Mouse (Mus musculus) limb, embryonic 10.5 days (tissue): Measurements from ENCODE around the gene Lrp11. TPM values are rescaled to one million over a fixed set of nuclear protein-coding genes. Genes with fewer than 3 reads are reported as not detected.
"Not testable (repeated sequence)": the region's sequence is repeated elsewhere in the genome, so short reads cannot be mapped to it uniquely, and the experiment has no call there.

Experiments used
- DNase-seq: peaks from one replicate; pipeline ENCODE4 v3.0.0-alpha.2; 2017; ENCODE audit warnings: low spot score
- H3K27ac ChIP-seq: fragments of 300-500 bp; sonication (generic); 2 replicates; pipeline ENCODE4 v1.5.1; 2016; ENCODE audit warnings: mild to moderate bottlenecking
- H3K27me3 ChIP-seq: fragments of 300-500 bp; sonication (generic); 2 replicates; pipeline ENCODE4 v1.6.1; 2016; ENCODE audit warnings: low read depth, mild to moderate bottlenecking; ENCODE audit not compliant: poor library complexity, severe bottlenecking
- H3K36me3 ChIP-seq: fragments of 300-500 bp; sonication (generic); 2 replicates; pipeline ENCODE4 v1.6.1; 2016; ENCODE audit warnings: mild to moderate bottlenecking, moderate library complexity
- H3K4me1 ChIP-seq: fragments of 300-500 bp; sonication (generic); 2 replicates; pipeline ENCODE4 v1.6.1; 2016
- H3K4me3 ChIP-seq: fragments of 300-500 bp; sonication (generic); 2 replicates; pipeline ENCODE4 v1.5.1; 2016; ENCODE audit warnings: mild to moderate bottlenecking, moderate library complexity
- H3K9me3 ChIP-seq: fragments of 300-500 bp; sonication (generic); replicated peaks from 2 replicates; pipeline ENCODE4 v1.6.1; 2016; ENCODE audit warnings: mild to moderate bottlenecking
- WGBS: fragments of 180-500 bp; shearing (Covaris S2); methylation state at CpG from one replicate; pipeline ENCODE4 v1.1.7; 2016; 5-methylcytosine and 5-hydroxymethylcytosine counted together
- polyA plus RNA-seq: library from polyadenylated mRNA; unstranded; fragments of >200 nt; fragmentation: Nextera tagmentation; extraction: Ambion mirVana; gene quantifications from 2 replicates; pipeline ENCODE4 v1.2.1, GENCODE M21; 2016

The Lrp11 gene
- polyA plus RNA-seq, 1 experiment from 2014 or later = 1.4 TPM

GRCm38 (mm10) chr10:7606437-7606836, 16.8 kb downstream of the Lrp11 start:
- Histone ChIP-seq H3K36me3 (no peaks in the 10 kb centered on the region), H3K27ac (no peak overlapping the region), H3K4me3 (no peak overlapping the region), H3K27me3 (no peaks in the 10 kb centered on the region), H3K4me1 (no peaks in the 10 kb centered on the region), H3K9me3 (no peaks in the 10 kb centered on the region)
- WGBS = 87% methylated on average over 2 of the region's 2 CpGs
- no peak for DNase-seq

DNA sequence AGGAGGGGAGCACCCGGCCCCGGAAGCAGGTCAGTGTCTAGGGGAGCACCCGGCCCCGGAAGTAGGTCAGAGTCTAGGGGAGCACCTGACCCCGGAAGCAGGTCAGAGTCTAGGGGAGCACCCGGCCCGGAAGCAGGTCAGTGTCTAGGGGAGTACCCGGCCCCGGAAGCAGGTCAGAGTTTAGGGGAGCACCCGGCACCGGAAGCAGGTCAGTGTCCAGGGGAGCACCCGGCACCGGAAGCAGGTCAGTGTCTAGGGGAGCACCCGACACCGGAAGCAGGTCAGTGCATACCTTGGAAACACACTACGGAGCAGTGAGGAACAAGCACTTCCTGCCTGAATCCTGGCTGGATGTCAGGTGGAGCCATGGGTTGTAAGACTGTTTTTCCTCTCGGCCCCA, 19.0 kb downstream of the Lrp11 start:
- H3K36me3 ChIP-seq = no peaks in the 10 kb centered on the region
- DNase-seq = no peak
- H3K4me1 ChIP-seq = no peaks in the 10 kb centered on the region
- no peak overlapping the region for H3K4me3 ChIP-seq
- H3K27ac ChIP-seq = no peak overlapping the region
- no peaks in the 10 kb centered on the region for H3K27me3 ChIP-seq
- H3K9me3 ChIP-seq = no peaks in the 10 kb centered on the region
- 88% methylated on average over 17 of the region's 17 CpGs for WGBS

DNA sequence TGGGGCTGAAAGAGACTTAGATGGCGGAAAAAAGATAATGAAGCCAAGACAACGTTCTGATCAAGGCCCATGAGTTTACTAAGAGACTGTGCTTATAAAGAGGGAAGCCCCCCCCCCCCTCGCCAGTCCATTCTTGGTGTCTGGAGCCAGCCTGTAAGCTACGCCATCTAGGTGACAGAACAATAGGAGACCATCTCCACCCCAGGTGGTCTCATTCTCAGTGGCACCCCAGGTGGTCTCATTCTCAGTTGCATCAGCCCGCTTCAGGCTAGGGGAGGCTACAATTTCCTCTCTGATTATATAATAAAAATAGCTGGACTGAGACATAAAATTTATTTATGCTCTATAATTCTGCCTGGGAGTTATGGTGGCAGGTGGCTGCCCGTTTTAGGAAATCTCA, 22.0 kb downstream of the Lrp11 start:
- Histone ChIP-seq H3K4me1 (no peaks in the 10 kb centered on the region), H3K27ac (no peak overlapping the region), H3K4me3 (no peak overlapping the region), H3K27me3 (no peaks in the 10 kb centered on the region), H3K36me3 (no peaks in the 10 kb centered on the region), H3K9me3 (peaks cover 4% of the 10 kb centered on the region; the same call in 1 of the 2 replicates)
- DNase-seq = no peak
- WGBS = 73% methylated on average over 6 of the region's 6 CpGs

DNA sequence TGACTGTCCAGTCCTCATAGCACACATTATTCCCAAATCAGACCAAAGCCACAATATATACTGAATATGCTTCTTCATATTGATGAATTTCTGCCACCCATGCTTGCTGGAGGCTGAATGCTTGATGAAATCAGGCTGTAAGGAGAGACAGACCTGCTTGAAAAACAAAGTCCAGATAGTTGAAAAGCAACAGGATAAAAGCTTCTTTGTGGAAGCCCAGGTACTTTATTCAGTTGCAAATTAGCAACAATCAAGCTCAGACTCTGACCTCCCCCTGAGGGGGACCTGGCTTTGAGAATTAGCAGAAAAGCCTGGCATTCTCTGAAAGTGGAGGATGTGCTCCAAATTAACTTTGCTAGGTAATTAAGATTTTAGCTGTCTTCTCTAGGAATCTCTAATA, 22.6 kb downstream of the Lrp11 start:
- not testable (repeated sequence) for H3K9me3 ChIP-seq, H3K4me3 ChIP-seq, H3K27me3 ChIP-seq, H3K27ac ChIP-seq, H3K36me3 ChIP-seq, H3K4me1 ChIP-seq, DNase-seq

- Histone ChIP-seq H3K27ac (no peak overlapping the region), H3K9me3 (peaks cover 4% of the 10 kb centered on the region; the same call in 1 of the 2 replicates), H3K36me3 (no peaks in the 10 kb centered on the region), H3K27me3 (no peaks in the 10 kb centered on the region), H3K4me3 (no peak overlapping the region), H3K4me1 (no peaks in the 10 kb centered on the region)
- 87% methylated on average over 8 of the region's 8 CpGs for WGBS
- no peak for DNase-seq
Measured at GRCm38 (mm10) chr10:7614834-7615233, 25.2 kb downstream of the Lrp11 start.

DNA sequence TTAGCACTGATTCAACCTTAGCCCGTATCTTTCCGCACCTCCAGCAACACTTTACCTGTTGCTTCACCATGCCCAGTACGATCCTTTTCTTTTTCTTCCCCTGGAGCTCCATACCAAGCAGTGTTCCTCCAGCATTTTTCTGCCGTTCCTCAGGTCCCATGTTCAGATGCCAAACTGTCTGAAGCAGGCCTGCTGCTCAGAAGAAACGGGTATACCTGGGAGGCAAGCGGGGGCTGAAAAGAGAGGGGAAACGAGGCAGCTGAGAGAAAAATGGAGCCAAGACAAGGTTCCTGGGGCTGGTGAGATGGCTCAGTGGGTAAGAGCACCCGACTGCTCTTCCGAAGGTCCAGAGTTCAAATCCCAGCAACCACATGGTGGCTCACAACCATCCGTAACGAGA, 27.5 kb downstream of the Lrp11 start:
- H3K27ac ChIP-seq, H3K9me3 ChIP-seq, H3K27me3 ChIP-seq, H3K4me3 ChIP-seq, DNase-seq, H3K36me3 ChIP-seq, H3K4me1 ChIP-seq: not testable (repeated sequence)
- 89% methylated on average over 11 of the region's 11 CpGs for WGBS

DNA sequence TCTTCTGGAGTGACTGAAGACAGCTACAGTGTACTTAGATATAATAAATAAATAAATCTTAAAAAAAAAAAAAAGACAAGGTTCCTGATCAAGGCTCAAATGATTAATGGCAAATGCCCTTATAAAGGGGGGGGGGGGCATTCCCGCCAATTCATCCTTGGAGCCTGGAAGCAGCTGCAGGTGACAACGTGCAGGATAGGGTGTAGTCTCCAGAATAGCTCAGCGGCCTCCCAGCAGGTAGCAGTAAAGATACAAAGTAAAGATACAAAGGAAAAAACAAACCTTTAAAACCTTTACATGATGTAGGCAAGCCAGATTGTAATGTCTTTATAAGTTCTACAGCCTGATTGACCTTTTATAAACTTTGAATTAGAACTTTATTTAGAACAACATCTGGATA, 28.0 kb downstream of the Lrp11 start:
- H3K27ac ChIP-seq, H3K4me1 ChIP-seq, H3K9me3 ChIP-seq, H3K4me3 ChIP-seq, DNase-seq, H3K27me3 ChIP-seq, H3K36me3 ChIP-seq: not testable (repeated sequence)
- WGBS = 61% methylated on average over 3 of the region's 3 CpGs

- H3K27ac ChIP-seq = no peak overlapping the region
- DNase-seq = no peak
- H3K9me3 ChIP-seq = 0 out of 2 replicates have a peak, but pooled peaks cover 1% of the 10 kb centered on the region
- no peaks in the 10 kb centered on the region for H3K4me1 ChIP-seq
- no peaks in the 10 kb centered on the region for H3K36me3 ChIP-seq
- no peaks in the 10 kb centered on the region for H3K27me3 ChIP-seq
- no peak overlapping the region for H3K4me3 ChIP-seq
- WGBS = 95% methylated on average over 5 of the region's 5 CpGs
Measured at GRCm38 (mm10) chr10:7619821-7620241, 30.2 kb downstream of the Lrp11 start.

GRCm38 (mm10) chr10:7620723-7621122, 31.1 kb downstream of the Lrp11 start:
- no peaks in the 10 kb centered on the region for H3K4me1 ChIP-seq
- H3K27ac ChIP-seq = no peak overlapping the region
- H3K9me3 ChIP-seq = no peaks in the 10 kb centered on the region
- no peak overlapping the region for H3K4me3 ChIP-seq
- no peak for DNase-seq
- H3K27me3 ChIP-seq = no peaks in the 10 kb centered on the region
- 80% methylated on average over 5 of the region's 5 CpGs for WGBS
- no peaks in the 10 kb centered on the region for H3K36me3 ChIP-seq

DNA sequence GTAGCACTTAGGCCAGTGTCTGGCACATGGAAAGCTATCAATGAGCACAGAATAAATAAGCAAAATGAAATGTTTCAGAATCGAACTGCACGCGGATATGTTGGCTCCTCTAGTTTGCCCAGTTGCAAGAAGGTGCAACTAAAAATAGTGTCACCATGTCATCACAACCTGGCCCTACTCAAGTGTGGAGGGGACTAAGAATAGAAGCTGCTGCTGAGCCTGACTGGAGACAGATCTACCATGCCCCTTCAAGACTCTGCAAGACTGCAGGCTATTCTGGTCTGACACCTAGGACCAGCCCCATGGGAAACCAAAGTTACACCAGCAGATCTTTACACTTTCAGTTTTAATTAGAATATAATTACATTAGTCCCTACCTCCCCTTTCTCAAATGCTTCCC, 32.8 kb downstream of the Lrp11 start:
- H3K27ac ChIP-seq = no peak overlapping the region
- no peaks in the 10 kb centered on the region for H3K27me3 ChIP-seq
- WGBS = 93% methylated on average over 3 of the region's 3 CpGs
- no peaks in the 10 kb centered on the region for H3K9me3 ChIP-seq
- H3K4me1 ChIP-seq = no peaks in the 10 kb centered on the region
- DNase-seq = no peak
- no peak overlapping the region for H3K4me3 ChIP-seq
- H3K36me3 ChIP-seq = no peaks in the 10 kb centered on the region

DNA sequence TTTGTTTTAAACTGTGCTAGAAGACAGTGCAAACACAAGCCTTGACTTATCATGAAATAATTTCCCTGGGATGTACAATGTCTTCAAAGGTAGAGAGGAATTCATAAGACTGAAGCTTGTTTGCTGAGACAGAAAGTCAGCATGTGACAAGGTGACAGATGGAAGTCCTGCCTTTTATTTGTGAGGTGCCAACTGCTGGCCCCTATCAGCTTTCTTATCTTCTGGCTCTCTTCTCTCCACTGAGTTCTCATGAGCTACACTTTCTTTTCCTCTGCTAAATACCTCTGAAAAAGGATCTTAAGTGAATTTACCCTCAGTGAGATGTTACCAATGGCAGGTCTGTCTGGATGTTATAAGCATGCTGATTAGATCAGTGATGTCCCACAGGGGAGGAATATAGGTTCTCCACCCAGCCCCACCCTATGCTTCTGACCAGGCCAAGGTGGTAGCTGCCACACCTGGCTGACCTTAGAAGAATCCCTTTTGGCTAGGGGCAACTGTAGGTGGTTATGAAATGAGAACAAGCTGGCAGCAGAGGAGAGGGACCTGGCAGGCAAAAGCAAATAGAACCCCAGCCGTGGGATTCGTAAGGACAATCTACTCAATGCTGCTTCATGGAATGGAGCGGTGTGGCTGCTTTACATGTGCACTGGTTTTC, 34.4 kb downstream of the Lrp11 start:
- H3K4me3 ChIP-seq = no peak overlapping the region
- no peak overlapping the region for H3K27ac ChIP-seq
- H3K9me3 ChIP-seq = no peaks in the 10 kb centered on the region
- H3K4me1 ChIP-seq = no peaks in the 10 kb centered on the region
- DNase-seq = no peak
- H3K27me3 ChIP-seq = no peaks in the 10 kb centered on the region
- WGBS = 96% methylated on average over 3 of the region's 3 CpGs
- H3K36me3 ChIP-seq = peaks cover 4% of the 10 kb centered on the region

DNA sequence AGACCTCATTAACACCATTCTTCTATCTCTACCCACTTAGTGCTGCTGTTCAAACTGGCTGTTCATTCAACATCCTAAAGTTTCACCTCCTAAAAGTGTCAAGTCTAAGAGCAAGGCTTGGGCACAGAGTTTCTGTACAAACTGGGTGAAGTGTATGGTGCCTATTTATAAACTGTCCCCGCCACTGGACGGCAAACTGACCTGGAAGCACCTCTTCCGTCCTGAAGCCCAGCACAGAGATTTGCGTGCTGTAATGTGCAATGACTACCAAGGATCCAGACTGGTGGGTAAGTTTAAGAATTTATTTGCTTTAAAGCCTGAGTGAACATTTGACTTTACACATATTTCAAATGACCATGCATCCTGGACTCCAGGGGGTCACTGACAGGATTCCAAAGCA, 39.5 kb downstream of the Lrp11 start:
- WGBS = 90% methylated on average over 4 of the region's 4 CpGs
- Histone ChIP-seq H3K27ac (no peak overlapping the region), H3K4me1 (no peaks in the 10 kb centered on the region), H3K4me3 (no peak overlapping the region), H3K9me3 (no peaks in the 10 kb centered on the region), H3K36me3 (peaks cover 30% of the 10 kb centered on the region), H3K27me3 (no peaks in the 10 kb centered on the region)
- DNase-seq = no peak

DNA sequence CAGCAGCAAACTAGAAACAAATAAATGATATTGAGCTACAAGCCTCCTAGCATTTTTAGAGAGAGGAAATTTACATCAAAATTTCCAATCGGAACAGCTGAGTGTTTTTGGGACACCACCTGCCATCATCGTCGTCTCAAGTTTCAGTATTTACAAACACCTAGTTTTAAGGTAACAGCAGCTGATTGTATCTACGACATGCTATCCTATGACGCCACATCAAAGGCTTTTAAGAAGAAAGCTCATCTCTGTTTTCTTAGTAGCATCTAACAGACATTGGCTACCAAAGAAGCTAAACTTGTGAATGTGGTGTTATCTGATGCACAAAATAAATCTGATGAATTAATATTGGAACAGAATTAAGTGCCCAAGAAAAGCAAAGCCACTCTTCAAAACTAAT, 40.7 kb downstream of the Lrp11 start:
- Histone ChIP-seq H3K4me3 (no peak overlapping the region), H3K36me3 (peaks cover 30% of the 10 kb centered on the region), H3K27me3 (no peaks in the 10 kb centered on the region), H3K9me3 (no peaks in the 10 kb centered on the region), H3K4me1 (no peaks in the 10 kb centered on the region), H3K27ac (no peak overlapping the region)
- DNase-seq = no peak
- 91% methylated on average over 5 of the region's 5 CpGs for WGBS
